Mouse (Mus musculus): Measurements from ENCODE around the gene Apba3.

The Apba3 gene

DNA sequence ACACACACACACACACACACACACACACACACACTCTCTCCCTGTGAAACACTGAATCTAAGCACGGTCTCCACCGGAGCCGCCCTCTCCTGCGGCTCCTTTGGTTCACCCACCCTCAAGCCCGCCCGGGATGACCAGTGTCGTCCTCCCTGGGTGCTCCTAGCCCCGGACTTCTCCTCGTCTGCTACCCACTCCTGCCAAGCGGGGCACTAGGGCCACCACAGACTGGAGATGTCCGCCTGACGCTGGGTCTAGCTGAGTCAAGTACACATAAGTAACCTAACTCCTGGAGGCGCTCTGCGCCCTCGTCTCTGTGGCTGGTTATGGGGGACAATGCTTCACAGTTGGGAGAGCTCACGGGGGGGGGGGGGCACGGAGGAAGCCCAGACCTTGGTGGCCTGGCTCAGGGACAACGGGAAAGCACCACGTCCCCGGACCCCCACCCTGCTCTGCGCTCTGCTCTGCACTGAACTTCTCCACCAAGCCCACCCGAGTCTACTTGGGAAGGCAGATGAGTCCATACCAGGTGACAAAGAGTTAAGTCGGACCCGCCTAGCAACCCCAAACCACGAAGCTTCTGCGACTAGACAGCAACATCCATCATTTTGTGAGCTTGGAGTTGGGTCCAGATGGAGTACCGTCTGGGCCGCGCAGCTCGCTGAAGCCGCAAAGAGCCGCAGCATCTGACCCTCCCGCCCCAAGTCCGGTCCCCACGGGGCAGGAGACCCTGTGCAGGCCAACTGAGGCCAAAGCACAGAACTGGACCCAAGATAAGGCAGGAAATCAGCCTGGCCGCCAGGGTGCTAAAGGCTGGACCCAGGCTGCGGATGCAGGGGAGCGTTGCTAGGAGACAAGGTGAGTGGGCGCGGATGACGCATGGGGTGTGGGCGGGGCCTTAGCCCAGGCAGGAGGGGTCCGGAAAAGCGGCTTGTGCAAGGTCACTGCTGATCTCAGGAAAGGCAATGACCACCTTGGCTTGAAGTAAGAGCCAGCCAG is 14.0 kb upstream of the Apba3 start, which contains the start of gene Matk:
Gene Matk (plus strand): TSS at position 512 of the 996 bp plus-strand sequence.
- DNase-seq (ENCODE audit: low read depth, low spot score): peak; percentile 81

- peak; percentile 47 for DNase-seq (ENCODE audit: low read depth, low spot score)
Observed at GRCm38 (mm10) chr10:81254886-81255285, 11.9 kb upstream of the Apba3 start.

GRCm38 (mm10) chr10:81257158-81258039 is 9.4 kb upstream of the Apba3 start:
- peak; percentile 54 for DNase-seq (ENCODE audit: low read depth, low spot score)

DNA sequence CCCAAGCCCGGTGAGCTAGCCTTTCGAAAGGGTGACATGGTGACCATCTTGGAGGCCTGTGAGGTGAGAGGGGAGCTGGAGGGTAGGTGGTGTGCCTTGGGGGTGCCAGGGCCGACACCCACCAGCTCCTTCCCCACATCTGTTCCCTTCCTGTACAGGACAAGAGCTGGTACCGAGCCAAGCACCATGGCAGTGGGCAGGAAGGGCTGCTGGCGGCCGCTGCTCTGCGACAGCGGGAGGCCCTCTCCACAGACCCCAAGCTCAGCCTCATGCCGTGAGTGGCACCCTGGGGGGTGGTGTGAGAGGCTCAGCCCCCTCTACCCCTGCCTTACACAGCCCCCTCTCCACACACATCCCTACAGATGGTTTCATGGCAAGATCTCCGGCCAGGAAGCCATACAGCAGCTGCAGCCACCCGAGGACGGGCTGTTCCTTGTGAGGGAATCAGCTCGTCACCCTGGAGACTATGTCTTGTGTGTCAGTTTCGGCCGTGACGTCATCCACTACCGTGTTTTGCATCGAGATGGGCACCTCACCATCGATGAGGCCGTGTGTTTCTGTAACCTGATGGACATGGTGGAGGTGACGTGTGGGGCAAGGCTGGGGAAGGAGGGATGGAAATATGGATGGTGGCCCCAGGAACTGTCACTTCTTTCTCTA is 7.4 kb upstream of the Apba3 start:
- no peak for DNase-seq (ENCODE audit: low read depth, low spot score)

DNA sequence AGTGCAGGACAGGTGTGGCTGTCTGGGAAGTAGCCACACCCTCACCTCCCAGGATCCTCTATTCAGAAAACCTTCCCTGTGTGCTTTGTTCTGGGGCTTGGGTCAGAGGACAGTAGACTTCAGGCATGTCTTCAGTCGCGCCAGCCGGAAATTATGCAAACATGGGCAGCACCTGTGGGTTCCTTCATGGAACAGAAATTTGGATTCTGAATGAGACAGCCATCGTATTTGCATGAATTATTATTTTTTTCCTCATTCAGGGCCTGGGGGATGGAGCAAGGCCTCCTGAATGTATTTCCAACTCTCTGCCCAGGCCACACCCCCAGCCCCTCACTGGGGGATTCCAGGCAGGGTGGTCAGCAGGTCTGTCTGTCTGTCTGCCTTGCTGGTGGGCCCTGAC is 5.7 kb upstream of the Apba3 start:
- no peak for DNase-seq (ENCODE audit: low read depth, low spot score)

- DNase-seq (ENCODE audit: low read depth, low spot score): peak; percentile 7
Observed at GRCm38 (mm10) chr10:81265540-81265939, 1.2 kb upstream of the Apba3 start.

GRCm38 (mm10) chr10:81268056-81268455 is 1.3 kb downstream of the Apba3 start:
- peak; percentile 84 for DNase-seq (ENCODE audit: low read depth, low spot score)

DNA sequence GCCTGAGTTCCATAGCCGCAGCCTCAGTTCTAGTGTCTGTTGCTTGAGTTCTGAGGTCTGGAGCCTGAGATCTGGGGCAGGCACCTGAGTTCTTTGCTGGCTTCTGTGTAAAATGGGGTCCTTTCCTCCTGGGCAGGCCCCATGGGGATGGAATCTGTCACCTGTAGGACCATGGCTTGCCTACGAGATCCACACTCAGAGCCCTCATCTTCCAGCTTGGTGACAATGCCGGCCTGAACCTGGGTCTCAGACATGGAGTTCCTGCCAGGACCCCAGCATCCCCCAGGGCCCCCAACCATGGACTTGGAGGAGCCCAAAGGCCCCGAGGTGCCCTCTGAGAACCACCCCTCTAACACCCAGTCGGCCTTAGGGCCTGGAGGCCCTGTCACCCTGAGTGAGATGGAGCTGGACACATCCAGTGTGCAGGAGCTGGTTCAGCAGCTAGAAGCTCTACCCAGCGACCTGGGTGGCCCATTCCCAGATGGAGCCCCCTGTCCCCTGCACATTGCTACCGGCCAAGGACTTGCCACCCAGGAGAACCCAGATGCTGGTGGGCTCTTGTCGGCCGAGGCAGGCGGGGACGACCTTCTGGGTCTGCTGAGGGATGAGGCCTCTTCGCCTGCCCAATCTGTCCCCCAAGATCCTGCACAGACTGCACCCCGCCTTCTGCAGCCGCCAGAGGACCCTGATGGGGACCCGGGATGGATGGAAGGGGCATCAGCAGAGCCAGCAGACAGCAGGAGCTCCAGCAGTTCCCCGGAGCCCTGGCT is 2.1 kb downstream of the Apba3 start:
- no peak for DNase-seq (ENCODE audit: low read depth, low spot score)

GRCm38 (mm10) chr10:81272356-81272755 is 5.6 kb downstream of the Apba3 start:
- no peak for DNase-seq (ENCODE audit: low read depth, low spot score)

DNA sequence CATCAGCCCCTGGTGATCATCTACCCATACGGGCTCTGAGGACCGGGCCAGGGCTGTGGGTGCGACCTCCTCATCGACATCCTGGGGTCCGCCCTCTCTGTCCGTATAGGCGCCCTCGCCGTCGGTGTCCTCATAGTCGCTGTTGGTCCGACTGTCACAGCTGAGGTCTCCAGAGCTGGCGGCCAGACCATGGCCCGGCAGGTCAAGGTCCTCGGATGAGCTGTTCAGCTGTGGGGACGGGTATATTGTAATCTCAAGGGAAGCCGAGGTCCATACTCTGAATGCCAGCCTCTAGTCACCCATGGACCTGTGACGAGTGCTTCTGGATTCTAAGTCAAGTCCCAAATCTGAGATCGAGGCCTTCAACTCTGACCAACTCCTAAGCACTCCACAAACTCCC is 7.1 kb downstream of the Apba3 start:
- DNase-seq (ENCODE audit: low read depth, low spot score): no peak

- DNase-seq (ENCODE audit: low read depth, low spot score): no peak
Observed at GRCm38 (mm10) chr10:81277676-81278075, 10.9 kb downstream of the Apba3 start.

GRCm38 (mm10) chr10:81279496-81279895 is 12.7 kb downstream of the Apba3 start:
- no peak for DNase-seq (ENCODE audit: low read depth, low spot score)

DNA sequence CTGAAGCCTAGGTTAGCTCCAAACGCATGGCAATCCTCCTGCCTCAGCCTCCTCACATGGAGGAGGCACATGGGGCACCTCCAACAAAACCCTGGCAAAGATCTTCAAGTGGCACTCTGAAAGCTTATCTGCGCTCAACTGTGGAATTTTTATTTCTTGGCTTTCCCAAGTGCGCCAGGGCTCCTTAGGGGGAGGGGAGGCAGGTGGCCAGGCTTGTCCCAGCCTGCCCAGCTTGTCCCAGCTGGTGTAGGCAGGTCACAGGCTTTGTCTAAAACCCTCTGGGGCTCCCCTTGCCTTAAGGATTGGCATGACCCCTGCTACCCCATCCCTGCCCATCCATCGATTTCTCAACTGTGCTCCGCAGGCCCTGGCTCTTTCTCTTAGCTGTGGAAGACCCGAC is 17.4 kb downstream of the Apba3 start:
- no peak for DNase-seq (ENCODE audit: low read depth, low spot score)

- DNase-seq (ENCODE audit: low read depth, low spot score): no peak
Observed at GRCm38 (mm10) chr10:81284719-81285118, 18.0 kb downstream of the Apba3 start.

DNA sequence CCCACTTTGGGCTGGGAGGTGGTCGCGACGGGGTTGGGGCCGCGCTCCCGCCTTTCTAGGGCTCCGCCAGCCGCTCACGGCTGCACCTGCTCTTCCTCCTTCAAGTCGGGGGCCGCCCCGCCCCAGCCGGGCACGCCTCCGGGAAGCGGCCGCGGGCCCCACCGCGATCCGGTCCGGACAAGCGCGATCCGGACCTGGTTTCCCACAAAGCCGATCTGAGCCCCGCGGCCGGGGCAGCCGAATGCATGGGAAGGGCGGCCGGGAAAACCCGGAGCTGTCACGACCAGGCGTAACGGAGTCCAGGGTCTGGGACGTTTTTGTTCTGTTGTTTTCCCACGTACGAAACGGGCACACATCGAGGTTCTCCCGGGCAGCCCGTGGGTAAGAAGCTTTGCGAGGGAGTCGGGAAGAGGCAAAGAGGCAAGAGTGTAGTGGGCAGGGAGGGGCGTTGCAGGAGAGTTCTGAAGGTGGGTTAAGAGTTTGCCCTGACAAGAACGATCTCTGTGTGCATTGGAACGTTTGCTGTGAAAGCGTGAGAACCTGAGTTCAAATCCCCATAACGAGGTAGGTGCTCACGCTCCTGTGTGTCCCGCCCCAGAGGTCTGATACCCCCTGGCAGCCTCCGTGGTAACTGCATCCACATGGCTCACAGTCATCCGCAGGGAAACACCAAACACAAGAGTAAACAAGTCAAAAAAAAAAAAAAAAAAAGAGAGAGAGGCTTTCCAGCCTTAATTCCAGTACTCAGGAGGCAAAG is 19.1 kb downstream of the Apba3 start:
- DNase-seq (ENCODE audit: low read depth, low spot score): peak; percentile 92

GRCm38 (mm10) chr10:81286586-81286985 is 19.8 kb downstream of the Apba3 start:
- DNase-seq (ENCODE audit: low read depth, low spot score): peak; percentile 45

DNA sequence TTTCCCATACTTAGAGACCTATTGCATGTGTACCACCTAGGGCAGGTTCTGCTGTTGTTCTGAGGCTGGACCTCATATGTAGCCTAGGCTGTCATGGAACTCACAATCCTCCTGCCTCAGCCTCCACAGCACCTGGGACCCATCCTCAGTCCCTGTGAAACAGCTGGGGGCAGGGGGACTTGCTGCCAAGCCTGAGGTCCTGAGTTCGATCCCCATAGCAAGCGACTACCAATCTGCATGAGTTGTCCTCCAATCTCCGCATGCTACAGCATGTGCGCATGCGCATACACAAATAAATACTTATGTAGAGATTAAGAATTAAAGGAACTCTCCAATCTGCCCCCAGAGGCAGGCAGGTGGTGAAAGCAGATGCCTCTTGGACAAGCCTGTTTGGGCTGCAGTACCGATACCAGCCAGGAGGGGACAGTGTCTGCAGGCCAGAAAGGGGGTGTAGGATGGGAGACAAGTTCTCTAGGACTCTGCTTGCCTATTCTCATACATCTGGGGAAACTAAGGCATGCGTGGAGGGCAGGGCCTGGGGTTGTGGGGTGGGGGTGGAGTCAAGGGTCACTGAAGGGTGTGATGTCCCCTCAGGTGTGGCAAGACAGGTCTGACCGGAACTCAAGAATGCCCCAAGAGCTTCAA is 20.9 kb downstream of the Apba3 start:
- DNase-seq (ENCODE audit: low read depth, low spot score): peak; percentile 73

GRCm38 (mm10) chr10:81288601-81289000 is 21.8 kb downstream of the Apba3 start:
- peak; percentile 47 for DNase-seq (ENCODE audit: low read depth, low spot score)

- peak; percentile 73 for DNase-seq (ENCODE audit: low read depth, low spot score)
Observed at GRCm38 (mm10) chr10:81289278-81289677, 22.5 kb downstream of the Apba3 start.

DNA sequence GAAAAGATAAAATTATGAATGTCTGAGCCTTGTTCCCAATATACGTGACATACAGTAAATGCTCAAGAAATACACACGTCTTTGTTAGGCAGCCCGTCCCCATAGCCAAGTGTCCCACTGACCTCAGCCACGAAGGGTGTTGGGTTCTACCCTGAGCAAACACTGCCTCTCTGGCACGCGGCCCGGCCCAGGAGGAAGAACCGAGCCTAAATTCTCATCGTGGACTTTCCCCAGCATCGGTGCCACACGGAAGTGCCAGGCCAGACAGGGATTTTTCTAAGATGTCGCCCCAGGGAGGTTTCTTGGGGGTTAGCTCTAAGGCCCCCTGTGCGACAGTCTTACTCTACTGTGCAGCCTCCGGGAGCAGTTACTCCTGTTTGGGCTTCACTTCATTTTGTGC is 23.1 kb downstream of the Apba3 start:
- DNase-seq (ENCODE audit: low read depth, low spot score): no peak

Data from CD4-positive helper T cell, adult 2 months (primary cell).